Mouse (Mus musculus) embryonic fibroblast, embryonic 13.5 days (primary cell): ENCODE measurements around the gene Rnaseh2b.

Experiments used
- CTCF ChIP-seq: IDR thresholded peaks from 2 replicates; pipeline ENCODE4 v1.5.1; 2011; ENCODE audit warnings: mild to moderate bottlenecking, control low read depth, low read length, moderate library complexity, borderline replicate concordance; ENCODE audit not compliant: insufficient read depth
- POLR2A ChIP-seq: IDR thresholded peaks from 2 replicates; pipeline ENCODE4 v1.6.1; 2011; ENCODE audit warnings: low read depth, mild to moderate bottlenecking, control low read depth, low read length, moderate library complexity

DNA sequence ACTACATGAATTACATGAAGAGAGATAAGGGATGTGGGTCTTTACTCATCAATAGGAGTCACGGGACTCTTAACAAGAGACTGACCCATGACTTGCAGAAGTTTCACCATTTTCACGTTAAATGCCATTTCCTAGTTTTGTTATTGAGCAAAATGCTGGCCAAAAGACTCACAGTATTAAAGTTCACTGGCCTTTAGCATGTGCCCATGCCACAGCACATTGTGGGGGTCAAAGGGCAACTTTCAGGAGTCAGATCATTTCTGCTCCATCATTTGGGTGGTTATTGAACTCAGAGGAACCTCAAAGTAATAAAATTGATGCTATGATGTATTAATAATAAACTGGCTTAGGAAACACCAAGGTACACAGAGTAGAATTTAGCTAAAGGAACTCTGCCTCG is 37.2 kb downstream of the Rnaseh2b start:
- no peak for TF ChIP-seq CTCF
- no peak for TF ChIP-seq POLR2A
